Mouse (Mus musculus) MEL (cell line): ENCODE data around the gene Scaf11. TPM values are rescaled to one million over a fixed set of nuclear protein-coding genes. Genes with fewer than 3 reads are reported as not detected.
"Not testable (repeated sequence)": the region's sequence is repeated elsewhere in the genome, so short reads cannot be mapped to it uniquely, and the experiment has no call there.

Source experiments
- DNase-seq: peaks from one replicate; pipeline ENCODE4 v3.0.0; 2011; ENCODE audit warnings: low read depth, low spot score
- H3K27ac ChIP-seq: 2 replicates; pipeline ENCODE4 v1.5.1; 2012; ENCODE audit warnings: low read depth, mild to moderate bottlenecking, control low read depth, low read length, moderate library complexity; ENCODE audit not compliant: control insufficient read depth
- H3K27me3 ChIP-seq, 2 experiments: fragments of 150-350 bp in 1 of 2; sonication (generic) in 1 of 2; 2 replicates each; pipeline ENCODE4 v1.6.1; 2012; ENCODE audit warnings: low read length in 2 of 2, mild to moderate bottlenecking in 2 of 2, improper control_type of control experiment in 1 of 2, moderate library complexity in 1 of 2; ENCODE audit not compliant: insufficient read depth in 2 of 2, control insufficient read depth in 1 of 2
- H3K36me3 ChIP-seq, 2 experiments: 2 replicates each; pipeline ENCODE4 v1.6.1; 2012 to 2014; ENCODE audit warnings: low read length in 2 of 2, improper control_type of control experiment in 1 of 2, inconsistent platforms in 1 of 2, mild to moderate bottlenecking in 1 of 2; ENCODE audit not compliant: insufficient read depth in 2 of 2, control insufficient read depth in 1 of 2
- H3K4me1 ChIP-seq, 2 experiments: fragments of 150-350 bp in 1 of 2; sonication (generic) in 1 of 2; 2 replicates each; pipeline ENCODE4 v1.6.1; 2012; ENCODE audit warnings: low read length in 2 of 2, improper control_type of control experiment in 1 of 2, mild to moderate bottlenecking in 1 of 2; ENCODE audit not compliant: insufficient read depth in 2 of 2, control insufficient read depth in 1 of 2
- H3K4me3 ChIP-seq, 2 experiments: fragments of 150-350 bp in 1 of 2; sonication (generic) in 1 of 2; 2 replicates each; pipeline ENCODE4 v1.5.1; 2012; ENCODE audit warnings: low read depth in 2 of 2, low read length in 2 of 2, mild to moderate bottlenecking in 2 of 2, moderate library complexity in 2 of 2, control low read depth in 1 of 2, improper control_type of control experiment in 1 of 2; ENCODE audit not compliant: control insufficient read depth in 1 of 2, insufficient read depth in 1 of 2
- H3K79me2 ChIP-seq: 2 replicates; pipeline ENCODE4 v1.6.1; 2012; ENCODE audit warnings: mild to moderate bottlenecking, low read length, moderate library complexity; ENCODE audit not compliant: control insufficient read depth, poor library complexity, insufficient read depth
- H3K9ac ChIP-seq: 2 replicates; pipeline ENCODE4 v1.6.1; 2012; ENCODE audit warnings: low read depth, mild to moderate bottlenecking, control low read depth, low read length, moderate library complexity; ENCODE audit not compliant: control insufficient read depth, poor library complexity, severe bottlenecking
- H3K9me3 ChIP-seq: fragments of 150-350 bp; sonication (generic); replicated peaks from 2 replicates; pipeline ENCODE4 v1.6.1; 2012; ENCODE audit warnings: mild to moderate bottlenecking, low read length, improper control_type of control experiment, moderate library complexity; ENCODE audit not compliant: insufficient read depth
- CHD1 ChIP-seq: IDR thresholded peaks from 2 replicates; pipeline ENCODE4 v1.6.1; 2012; ENCODE audit warnings: low read depth, mild to moderate bottlenecking, inconsistent platforms, low read length, improper control_type of control experiment
- GABPA ChIP-seq: IDR thresholded peaks from 2 replicates; pipeline ENCODE4 v1.6.1; 2012; ENCODE audit warnings: low read depth, mild to moderate bottlenecking, inconsistent platforms, low read length, improper control_type of control experiment, moderate library complexity
- HCFC1 ChIP-seq: IDR thresholded peaks from 2 replicates; pipeline ENCODE4 v1.6.1; 2012; ENCODE audit warnings: low read depth, mild to moderate bottlenecking, inconsistent platforms, low read length, improper control_type of control experiment, moderate library complexity
- MAFK ChIP-seq: IDR thresholded peaks from 2 replicates; pipeline ENCODE4 v1.6.1; 2011; ENCODE audit warnings: low read depth, mild to moderate bottlenecking, low read length, improper control_type of control experiment, borderline replicate concordance
- MAX ChIP-seq: IDR thresholded peaks from 2 replicates; pipeline ENCODE4 v1.6.1; 2011; ENCODE audit warnings: low read length, improper control_type of control experiment
- NELFE ChIP-seq: IDR thresholded peaks from 2 replicates; pipeline ENCODE4 v1.6.1; 2011; ENCODE audit warnings: low read depth, low read length, improper control_type of control experiment
- POLR2A ChIP-seq, 2 experiments: IDR thresholded peaks; 2 replicates each; pipeline ENCODE4 v1.6.1; 2011 to 2012; ENCODE audit warnings: low read length in 2 of 2, mild to moderate bottlenecking in 2 of 2, control low read depth in 1 of 2, improper control_type of control experiment in 1 of 2, low read depth in 1 of 2, moderate library complexity in 1 of 2; ENCODE audit not compliant: control insufficient read depth in 1 of 2, insufficient read depth in 1 of 2, poor library complexity in 1 of 2
- POLR2AphosphoS2 ChIP-seq: IDR thresholded peaks from 2 replicates; pipeline ENCODE4 v1.6.1; 2011; ENCODE audit warnings: low read length, improper control_type of control experiment
- SIN3A ChIP-seq: IDR thresholded peaks from 2 replicates; pipeline ENCODE4 v1.6.1; 2012; ENCODE audit warnings: low read length, improper control_type of control experiment, inconsistent platforms
- SMC3 ChIP-seq: IDR thresholded peaks from 2 replicates; pipeline ENCODE4 v1.6.1; 2011; ENCODE audit warnings: low read depth, low read length, improper control_type of control experiment
- TBP ChIP-seq: IDR thresholded peaks from 2 replicates; pipeline ENCODE4 v1.8.0; 2011; ENCODE audit warnings: low read depth, low read length, improper control_type of control experiment
- USF1 ChIP-seq: IDR thresholded peaks from 2 replicates; pipeline ENCODE4 v1.6.1; 2014; ENCODE audit warnings: low read depth, mild to moderate bottlenecking, inconsistent platforms, low read length, improper control_type of control experiment, moderate library complexity
- ZC3H11A ChIP-seq: IDR thresholded peaks from 2 replicates; pipeline ENCODE4 v1.6.1; 2012; ENCODE audit warnings: low read depth, mild to moderate bottlenecking, inconsistent platforms, low read length, improper control_type of control experiment
- ZMIZ1 ChIP-seq: IDR thresholded peaks from 2 replicates; pipeline ENCODE4 v1.6.1; 2012; ENCODE audit warnings: low read depth, mild to moderate bottlenecking, inconsistent platforms, low read length, improper control_type of control experiment, moderate library complexity
- polyA plus RNA-seq, 2 experiments: library from polyadenylated mRNA; stranded (reverse) in 1 of 2; unstranded in 1 of 2; fragments of >175 nt in 1 of 2; fragments of >200 nt in 1 of 2; gene quantifications; 2 replicates each; pipeline versions ENCODE4 v1.2.1 to v1.2.4; 2012; ENCODE audit warnings: low replicate concordance in 2 of 2, low read depth in 1 of 2; ENCODE audit not compliant: insufficient read length in 2 of 2, insufficient read depth in 1 of 2, missing spikeins in 1 of 2
- total RNA-seq: library from RNA; depleted of rRNA; stranded (reverse); fragments of 300-350 nt; gene quantifications from 2 replicates; pipeline ENCODE4 v1.2.3, GENCODE M21; 2012

Gene Scaf11
- total and polyA plus RNA-seq, 3 experiments = 137 to 242 (median 165) TPM

DNA sequence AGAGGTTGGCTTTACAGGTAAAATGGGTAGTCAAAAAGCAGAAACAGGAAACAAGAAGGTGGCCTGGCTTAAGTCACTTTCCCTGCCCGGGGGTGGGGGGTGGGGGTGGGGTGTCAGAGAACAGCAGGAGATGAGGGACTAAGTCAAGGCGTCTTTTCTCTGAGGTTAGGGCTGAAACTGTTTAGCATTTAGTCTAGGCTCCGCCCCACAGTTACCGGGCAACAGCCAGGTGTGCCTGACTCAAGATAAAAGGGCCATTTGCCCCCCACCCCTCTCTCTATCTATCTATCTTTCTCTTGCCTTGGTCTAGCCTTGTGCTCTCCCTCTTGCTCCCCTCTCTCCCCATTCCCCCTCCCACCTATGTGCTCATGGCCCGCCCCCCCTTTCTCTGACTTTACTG lies 32.9 kb upstream of the Scaf11 start (continued):
- TF ChIP-seq POLR2AphosphoS2 (no peak), SIN3A (no peak), CHD1 (no peak)
- TF ChIP-seq, all 39 proteins: peak for 0

DNA sequence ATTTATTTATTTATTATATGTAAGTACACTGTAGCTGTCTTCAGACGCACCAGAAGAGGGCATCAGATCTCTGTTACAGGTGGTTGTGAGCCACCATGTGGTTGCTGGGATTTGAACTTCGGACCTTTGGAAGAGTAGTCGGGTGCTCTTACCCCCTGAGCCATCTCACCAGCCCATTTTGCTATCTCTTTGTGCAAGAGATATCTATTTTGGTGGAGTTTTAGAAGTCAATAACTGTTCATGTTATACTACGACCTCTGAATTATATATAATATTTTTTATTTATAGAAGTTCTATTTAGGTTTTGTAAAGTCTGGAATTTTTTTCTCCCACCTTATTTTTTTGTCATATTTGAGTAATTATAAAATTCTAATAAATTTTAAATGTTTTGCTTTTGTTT lies 32.3 kb upstream of the Scaf11 start:
- not testable (repeated sequence) for H3K4me3 ChIP-seq, DNase-seq, H3K4me1 ChIP-seq, H3K27ac ChIP-seq, H3K27me3 ChIP-seq, H3K9ac ChIP-seq, H3K9me3 ChIP-seq, H3K36me3 ChIP-seq, H3K79me2 ChIP-seq
- TF ChIP-seq TBP = peak; percentile 82

- Histone ChIP-seq H3K27me3 (no peaks in the 10 kb centered on the region), H3K4me1 (peaks cover 0 to 11% of the 10 kb centered on the region in 2 experiments; a peak in 2 of 4 replicates), H3K36me3 (peaks cover 0 to 8% of the 10 kb centered on the region in 2 experiments; a peak in 2 of 4 replicates), H3K9ac (no peak overlapping the region), H3K79me2 (no peaks in the 10 kb centered on the region), H3K27ac (no peak overlapping the region), H3K9me3 (no peaks in the 10 kb centered on the region), H3K4me3 (no peak overlapping the region)
- DNase-seq = no peak
- TF ChIP-seq ZMIZ1 = no peak
- TF ChIP-seq MAX = no peak
- TF ChIP-seq POLR2A (IDR thresholded peaks at IDR 0.05; ENCODE audit: control insufficient read depth in 1 of 2, insufficient read depth in 1 of 2, low read depth in 1 of 2, low read length in 2 of 2, poor library complexity in 1 of 2) = no peak
- no peak for TF ChIP-seq GABPA
- no peak for TF ChIP-seq NELFE
- TF ChIP-seq USF1 = no peak
- TF ChIP-seq ZC3H11A = no peak
- no peak for TF ChIP-seq SMC3
- no peak for TF ChIP-seq MAFK
These were observed 31.4 kb upstream of the Scaf11 start for GRCm38 (mm10) chr15:96491861-96492641.

GRCm38 (mm10) chr15:96491421-96491820 lies 30.8 kb upstream of the Scaf11 start:
- Histone ChIP-seq H3K4me3 (no peak overlapping the region), H3K4me1 (peaks cover 0 to 11% of the 10 kb centered on the region in 2 experiments; a peak in 2 of 4 replicates), H3K36me3 (peaks cover 0 to 8% of the 10 kb centered on the region in 2 experiments; a peak in 2 of 4 replicates), H3K27ac (no peak overlapping the region), H3K79me2 (no peaks in the 10 kb centered on the region), H3K9ac (no peak overlapping the region), H3K27me3 (no peaks in the 10 kb centered on the region), H3K9me3 (no peaks in the 10 kb centered on the region)
- no peak for TF ChIP-seq HCFC1
- no peak for DNase-seq
